Mouse (Mus musculus) CD4-positive naive resting alpha-beta T cell, adult 57 days (primary cell): ENCODE data around the gene Osbp2. TPM values are rescaled to one million over a fixed set of nuclear protein-coding genes. Genes with fewer than 3 reads are reported as not detected.

Experiments
- total RNA-seq: library from RNA; stranded (reverse); gene quantifications from one replicate; pipeline ENCODE4 v1.2.4, GENCODE M21; 2023

Gene Osbp2
- total RNA-seq: not detected

GRCm38 (mm10) chr11:3863454-3864112, at the start of gene Osbp2:
Gene Osbp2 (minus strand): TSS chr11:3863903.

GRCm38 (mm10) chr11:3894406-3895281, 30.9 kb upstream of the Osbp2 start, which contains the start of the genes 4921536K21Rik and Dusp18:
Gene 4921536K21Rik (minus strand): TSS chr11:3895098.
Gene Dusp18 (plus strand): TSS chr11:3895240.

Other genes starting within 250 kb of the Osbp2 start
- 64.4 TPM for gene Morc2a, start 214.7 kb downstream of the Osbp2 start, total RNA-seq
- gene 4921536K21Rik, start 31.2 kb upstream of the Osbp2 start, total RNA-seq: 0.35 TPM
- 4.0 TPM for gene Dusp18, start 31.3 kb upstream of the Osbp2 start, total RNA-seq
- 3.3 TPM for gene Slc35e4, start 50.8 kb upstream of the Osbp2 start, total RNA-seq
- 12.4 TPM for gene Tcn2, start 68.3 kb upstream of the Osbp2 start, total RNA-seq
- gene Pes1, start 100.1 kb upstream of the Osbp2 start, total RNA-seq: 64.9 TPM
- gene 4930556J24Rik, start 112.9 kb upstream of the Osbp2 start, total RNA-seq: not detected
- not detected for gene Gal3st1, start 119.7 kb upstream of the Osbp2 start, total RNA-seq
- gene Sec14l4, start 167.6 kb upstream of the Osbp2 start, total RNA-seq: not detected
- gene Sec14l3, start 200.9 kb upstream of the Osbp2 start, total RNA-seq: not detected
- not detected for gene Mtfp1, start 231.5 kb upstream of the Osbp2 start, total RNA-seq